Mouse (Mus musculus) right cerebral cortex, adult 2 months (tissue): ENCODE measurements at regions not wholly inside any gene's neighbourhood (a gene's known extent, or its start where the extent isn't known, plus 50 kb on each side); places are given as distances from the start of the nearest gene placed in this dataset.

ENCODE experiments used
- DNase-seq, 2 experiments: peaks; one replicate each; pipeline ENCODE4 v3.0.0; 2021 to 2022; ENCODE audit warnings: low spot score in 2 of 2

- DNase-seq = peak in 1 of 2 experiments; percentile 20
Measured at GRCm38 (mm10) chr1:107908236-107909063, 318.6 kb downstream of the Serpinb8 start.

- DNase-seq = peak in 1 of 2 experiments; percentile 5
Measured at GRCm38 (mm10) chr1:107914671-107915590, 325.1 kb downstream of the Serpinb8 start.

- no peak for DNase-seq
Measured at GRCm38 (mm10) chr1:107917037-107917436, 327.2 kb downstream of the Serpinb8 start.

- no peak for DNase-seq
Measured at GRCm38 (mm10) chr1:107941601-107942270, 351.9 kb downstream of the Serpinb8 start.

- DNase-seq = no peak
Measured at GRCm38 (mm10) chr1:107946204-107946939, 356.6 kb downstream of the Serpinb8 start.

- DNase-seq = no peak
Measured at GRCm38 (mm10) chr1:107950396-107950795, 360.6 kb downstream of the Serpinb8 start.

GRCm38 (mm10) chr1:107961009-107961408, 371.2 kb downstream of the Serpinb8 start:
- DNase-seq = no peak

GRCm38 (mm10) chr1:107975626-107976335, 386.0 kb downstream of the Serpinb8 start:
- DNase-seq = no peak

- DNase-seq = no peak
Measured at GRCm38 (mm10) chr1:107977686-107978085, 387.9 kb downstream of the Serpinb8 start.

- no peak for DNase-seq
Measured at GRCm38 (mm10) chr1:107978411-107978810, 388.6 kb downstream of the Serpinb8 start.

- DNase-seq = no peak
Measured at GRCm38 (mm10) chr1:107985646-107986045, 395.8 kb downstream of the Serpinb8 start.

GRCm38 (mm10) chr1:107988076-107988475, 398.3 kb downstream of the Serpinb8 start:
- no peak for DNase-seq

- DNase-seq = no peak
Measured at GRCm38 (mm10) chr1:107993013-107993412, 403.2 kb downstream of the Serpinb8 start.

GRCm38 (mm10) chr1:108023721-108024353, 434.0 kb downstream of the Serpinb8 start:
- DNase-seq = no peak

- DNase-seq = no peak
Measured at GRCm38 (mm10) chr1:108024705-108025104, 434.9 kb downstream of the Serpinb8 start.

GRCm38 (mm10) chr1:108026461-108026860, 436.7 kb downstream of the Serpinb8 start:
- DNase-seq = no peak

- no peak for DNase-seq
Measured at GRCm38 (mm10) chr1:108046194-108046593, 456.4 kb downstream of the Serpinb8 start.

GRCm38 (mm10) chr1:108046857-108047714, 457.3 kb downstream of the Serpinb8 start:
- no peak for DNase-seq

GRCm38 (mm10) chr1:108094622-108095021, 504.8 kb downstream of the Serpinb8 start:
- no peak for DNase-seq
